Mouse (Mus musculus) neural tube, embryonic 11.5 days (tissue): ENCODE data around the gene Cnksr3. TPM values are rescaled to one million over a fixed set of nuclear protein-coding genes. Genes with fewer than 3 reads are reported as not detected.

ENCODE experiments used
- ATAC-seq: fragments of 200-750 bp; cut with Nextera tagmentation; 2 replicates; pipeline ENCODE4 v1.8.0; 2017; ENCODE audit warnings: moderate number of reproducible peaks, mild to moderate bottlenecking, moderate TSS enrichment, moderate library complexity; ENCODE audit not compliant: insufficient read depth, low FRiP score, low TSS enrichment
- DNase-seq: peaks from one replicate; pipeline ENCODE4 v3.0.0-alpha.2; 2015; ENCODE audit warnings: low spot score
- H3K27ac ChIP-seq: fragments of 300-500 bp; sonication (generic); 2 replicates; pipeline ENCODE4 v1.5.1; 2014; ENCODE audit warnings: low read depth, mild to moderate bottlenecking, low read length
- H3K27me3 ChIP-seq: fragments of 300-500 bp; sonication (generic); 2 replicates; pipeline ENCODE4 v1.6.1; 2014; ENCODE audit warnings: mild to moderate bottlenecking, low read length, mixed read lengths; ENCODE audit not compliant: control insufficient read depth, insufficient read depth
- H3K36me3 ChIP-seq: fragments of 300-500 bp; sonication (generic); 2 replicates; pipeline ENCODE4 v1.6.1; 2014; ENCODE audit warnings: mild to moderate bottlenecking, low read length, moderate library complexity, mixed read lengths; ENCODE audit not compliant: control insufficient read depth, insufficient read depth
- H3K4me1 ChIP-seq: fragments of 300-500 bp; sonication (generic); 2 replicates; pipeline ENCODE4 v1.6.1; 2014; ENCODE audit warnings: low read length, mixed read lengths; ENCODE audit not compliant: control insufficient read depth, insufficient read depth
- H3K4me2 ChIP-seq: fragments of 300-500 bp; sonication (generic); 2 replicates; pipeline ENCODE4 v1.6.1; 2014; ENCODE audit warnings: low read depth, mild to moderate bottlenecking, moderate library complexity
- H3K4me3 ChIP-seq: fragments of 300-500 bp; sonication (generic); 2 replicates; pipeline ENCODE4 v1.5.1; 2014; ENCODE audit warnings: low read depth, low read length
- H3K9ac ChIP-seq: fragments of 300-500 bp; sonication (generic); 2 replicates; pipeline ENCODE4 v1.6.1; 2014; ENCODE audit warnings: mild to moderate bottlenecking, low read length
- H3K9me3 ChIP-seq: fragments of 300-500 bp; sonication (generic); 2 replicates; pipeline ENCODE4 v1.6.1; 2016; ENCODE audit warnings: low read length; ENCODE audit not compliant: control insufficient read depth
- WGBS: fragments of 180-500 bp; shearing (Covaris S2); extraction: QIAGEN DNeasy Blood & Tissue Kit; methylation state at CpG from one replicate; pipeline ENCODE4 v1.1.7; 2014; 5-methylcytosine and 5-hydroxymethylcytosine counted together
- polyA plus RNA-seq: library from polyadenylated mRNA; unstranded; fragments of >200 nt; fragmentation: Nextera tagmentation; extraction: Ambion mirVana; gene quantifications from 2 replicates; pipeline ENCODE4 v1.2.1, GENCODE M21; 2014

Cnksr3 gene
- polyA plus RNA-seq, 1 experiment from 2014 or later, result 8.1 TPM

GRCm38 (mm10) chr10:7113144-7113543 lies 98.9 kb downstream of the Cnksr3 start:
- Histone ChIP-seq H3K4me1 (no peaks in the 10 kb centered on the region), H3K4me3 (no peak overlapping the region), H3K27me3 (no peaks in the 10 kb centered on the region), H3K4me2 (no peak overlapping the region), H3K9me3 (no peaks in the 10 kb centered on the region), H3K9ac (no peak overlapping the region), H3K27ac (no peak overlapping the region), H3K36me3 (no peaks in the 10 kb centered on the region)
- WGBS, result 79% methylated on average over 1 of the region's 1 CpGs
- DNase-seq, result no peak
- ATAC-seq, result no peak

GRCm38 (mm10) chr10:7111462-7112000 lies 100.5 kb downstream of the Cnksr3 start:
- no peak for ATAC-seq
- no peaks in the 10 kb centered on the region for H3K36me3 ChIP-seq
- 90% methylated on average over 6 of the region's 6 CpGs for WGBS

GRCm38 (mm10) chr10:7103872-7104271 lies 108.2 kb downstream of the Cnksr3 start:
- WGBS, result 89% methylated on average over 1 of the region's 1 CpGs
- no peaks in the 10 kb centered on the region for H3K27me3 ChIP-seq

More at GRCm38 (mm10) chr10:7111462-7112000, 100.5 kb downstream of the Cnksr3 start:
- H3K4me2 ChIP-seq, result no peak overlapping the region
- H3K27ac ChIP-seq, result no peak overlapping the region
- H3K4me3 ChIP-seq, result no peak overlapping the region
- H3K4me1 ChIP-seq, result no peaks in the 10 kb centered on the region
- no peak for DNase-seq
- no peak overlapping the region for H3K9ac ChIP-seq
- no peaks in the 10 kb centered on the region for H3K9me3 ChIP-seq
- no peaks in the 10 kb centered on the region for H3K27me3 ChIP-seq

GRCm38 (mm10) chr10:7077971-7078370 lies 134.1 kb downstream of the Cnksr3 start:
- H3K9me3 ChIP-seq, result no peaks in the 10 kb centered on the region
- no peak overlapping the region for H3K9ac ChIP-seq
- DNase-seq (no peak), ATAC-seq (no peak)
- H3K4me2 ChIP-seq, result no peak overlapping the region
- H3K27ac ChIP-seq, result no peak overlapping the region
- no peaks in the 10 kb centered on the region for H3K36me3 ChIP-seq
- H3K27me3 ChIP-seq, result no peaks in the 10 kb centered on the region
- no peaks in the 10 kb centered on the region for H3K4me1 ChIP-seq
- WGBS, result 90% methylated on average over 1 of the region's 1 CpGs
- no peak overlapping the region for H3K4me3 ChIP-seq

More at GRCm38 (mm10) chr10:7103872-7104271, 108.2 kb downstream of the Cnksr3 start:
- ATAC-seq (no peak), DNase-seq (no peak)
- no peaks in the 10 kb centered on the region for H3K4me1 ChIP-seq
- H3K27ac ChIP-seq, result no peak overlapping the region
- H3K9ac ChIP-seq, result no peak overlapping the region
- no peaks in the 10 kb centered on the region for H3K9me3 ChIP-seq
- no peaks in the 10 kb centered on the region for H3K36me3 ChIP-seq
- no peak overlapping the region for H3K4me3 ChIP-seq
- no peak overlapping the region for H3K4me2 ChIP-seq

- no peak for ATAC-seq
Measured at GRCm38 (mm10) chr10:7077389-7077808, 134.6 kb downstream of the Cnksr3 start.

GRCm38 (mm10) chr10:7076662-7077211 lies 135.3 kb downstream of the Cnksr3 start:
- Histone ChIP-seq H3K27ac (no peak overlapping the region), H3K4me2 (no peak overlapping the region), H3K9ac (no peak overlapping the region), H3K4me1 (no peaks in the 10 kb centered on the region), H3K9me3 (no peaks in the 10 kb centered on the region), H3K4me3 (no peak overlapping the region), H3K27me3 (no peaks in the 10 kb centered on the region), H3K36me3 (no peaks in the 10 kb centered on the region)
- ATAC-seq, result peak; percentile 29; the same call in 1 of the 2 replicates
- WGBS, result 60% methylated on average over 7 of the region's 8 CpGs
- peak; percentile 21 for DNase-seq

More at GRCm38 (mm10) chr10:7077389-7077808, 134.6 kb downstream of the Cnksr3 start:
- Histone ChIP-seq H3K36me3 (no peaks in the 10 kb centered on the region), H3K9ac (no peak overlapping the region), H3K4me3 (no peak overlapping the region), H3K4me2 (no peak overlapping the region), H3K27me3 (no peaks in the 10 kb centered on the region), H3K27ac (no peak overlapping the region), H3K9me3 (no peaks in the 10 kb centered on the region), H3K4me1 (no peaks in the 10 kb centered on the region)
- 74% methylated on average over 7 of the region's 7 CpGs for WGBS
- DNase-seq, result no peak

GRCm38 (mm10) chr10:7076201-7076600 lies 135.8 kb downstream of the Cnksr3 start:
- 11% methylated on average over 8 of the region's 8 CpGs for WGBS
- H3K27me3 ChIP-seq, result no peaks in the 10 kb centered on the region
- H3K4me1 ChIP-seq, result no peaks in the 10 kb centered on the region
- no peaks in the 10 kb centered on the region for H3K36me3 ChIP-seq
- H3K9me3 ChIP-seq, result no peaks in the 10 kb centered on the region
- ATAC-seq, result peak; percentile 80; the same call in 1 of the 2 replicates
- no peak overlapping the region for H3K4me2 ChIP-seq
- no peak overlapping the region for H3K9ac ChIP-seq
- H3K27ac ChIP-seq, result no peak overlapping the region
- no peak overlapping the region for H3K4me3 ChIP-seq
- DNase-seq, result peak; percentile 62

- no peak for ATAC-seq
Measured at GRCm38 (mm10) chr10:7075661-7076060, 136.4 kb downstream of the Cnksr3 start.

GRCm38 (mm10) chr10:7074231-7074630 lies 137.8 kb downstream of the Cnksr3 start:
- H3K27ac ChIP-seq, result no peak overlapping the region
- H3K9me3 ChIP-seq, result no peaks in the 10 kb centered on the region
- H3K9ac ChIP-seq, result no peak overlapping the region
- no peaks in the 10 kb centered on the region for H3K27me3 ChIP-seq
- DNase-seq, result no peak
- no peak overlapping the region for H3K4me3 ChIP-seq
- H3K36me3 ChIP-seq, result no peaks in the 10 kb centered on the region
- ATAC-seq, result no peak
- 80% methylated on average over 2 of the region's 2 CpGs for WGBS
- no peaks in the 10 kb centered on the region for H3K4me1 ChIP-seq
- no peak overlapping the region for H3K4me2 ChIP-seq

More at GRCm38 (mm10) chr10:7075661-7076060, 136.4 kb downstream of the Cnksr3 start:
- no peak for DNase-seq
- Histone ChIP-seq H3K27ac (no peak overlapping the region), H3K4me1 (no peaks in the 10 kb centered on the region), H3K9ac (no peak overlapping the region), H3K9me3 (no peaks in the 10 kb centered on the region), H3K4me2 (no peak overlapping the region), H3K36me3 (no peaks in the 10 kb centered on the region), H3K4me3 (no peak overlapping the region), H3K27me3 (no peaks in the 10 kb centered on the region)
- 91% methylated on average over 2 of the region's 2 CpGs for WGBS
